13 mouse cellular contexts compared by ENCODE assay signal in the genomic region with DNA sequence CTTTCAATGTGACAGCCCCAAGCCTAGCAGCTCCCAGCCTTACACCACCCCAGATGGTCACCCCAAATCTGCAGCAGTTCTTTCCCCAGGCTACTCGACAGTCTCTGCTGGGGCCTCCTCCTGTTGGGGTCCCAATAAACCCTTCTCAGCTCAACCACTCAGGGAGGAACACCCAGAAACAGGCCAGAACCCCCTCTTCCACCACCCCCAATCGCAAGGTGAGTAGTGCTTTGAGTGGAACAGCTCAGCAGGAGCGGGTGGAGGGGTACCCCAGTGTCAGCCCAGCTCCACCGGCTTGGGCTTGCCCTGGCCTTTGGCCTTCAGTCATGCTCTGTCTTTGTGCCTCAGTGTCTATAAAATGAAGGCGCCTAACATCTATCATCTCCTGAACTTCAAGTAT. TPM values are rescaled to one million over a fixed set of nuclear protein-coding genes. Genes with fewer than 3 reads are reported as not detected.
"Had no signal": no experiment of that assay in that cellular context is flagged by ENCODE, and none has a peak within 500 bp of the region (broad histone marks: within the 10 kb centered on the region; RNA-seq: fewer than 3 reads in every experiment).

No protein-coding gene starts in this region.

- DNase-seq: retina, postnatal 1 day; right cerebral cortex, adult 18-20 months; right cerebral cortex, postnatal 14 days; right cerebral cortex, postnatal 25 days; right cerebral cortex, postnatal 4 days; spleen, adult 18-20 months; thymus, adult 18-20 months; thymus, adult 2 months; thymus, postnatal 14 days; thymus, postnatal 25 days; thymus, postnatal 36 days; thymus, postnatal 4 days had no signal

RNA-seq across cellular contexts. Expression of gene Dnm1, which starts 14.2 kb away (rescaled TPM):
- total RNA-seq: neutrophil, adult 5-6 weeks had no signal
